Mouse (Mus musculus): Measurements from ENCODE around the gene Eif4h.

Gene Eif4h

DNA sequence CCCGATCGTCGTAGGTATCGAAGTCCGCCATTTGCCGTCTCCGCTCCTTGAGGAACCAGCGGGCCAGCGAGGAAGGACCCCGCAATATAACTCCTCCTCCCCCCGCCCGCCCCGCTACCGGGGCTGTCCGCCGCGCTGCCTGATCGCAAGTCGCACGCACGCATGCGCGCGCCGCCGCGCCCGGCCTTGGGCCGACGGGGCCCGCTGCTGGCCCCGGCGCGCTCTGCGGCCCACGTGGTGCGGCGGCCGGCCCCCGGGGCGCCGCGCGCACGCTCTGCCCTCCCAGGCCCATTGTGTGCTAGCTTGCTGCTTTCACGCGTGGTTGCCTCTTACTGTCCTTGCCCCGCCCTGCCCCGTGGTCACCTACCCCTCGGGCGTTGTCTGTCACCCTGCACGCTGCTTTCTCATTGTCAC lies at the start of gene Eif4h:
Gene Eif4h, minus strand, starts transcription at position 222 of the 414 bp plus-strand sequence.
- in situ Hi-C loops (cut with MboI; ENCODE audit: low sequenced_read_pairs): no loop called here

- in situ Hi-C loops (cut with MboI; ENCODE audit: low sequenced_read_pairs): no loop called here
Measured at GRCm38 (mm10) chr5:134688718-134689284, 49.5 kb upstream of the Eif4h start.

GRCm38 (mm10) chr5:134688086-134688717 lies 48.9 kb upstream of the Eif4h start, which contains the start of gene Limk1:
Gene Limk1 (minus strand): TSS chr5:134688598.
- in situ Hi-C loops (cut with MboI; ENCODE audit: low sequenced_read_pairs): no loop called here

- in situ Hi-C loops (cut with MboI; ENCODE audit: low sequenced_read_pairs): no loop called here
Measured at GRCm38 (mm10) chr5:134687187-134687586, 47.9 kb upstream of the Eif4h start.

DNA sequence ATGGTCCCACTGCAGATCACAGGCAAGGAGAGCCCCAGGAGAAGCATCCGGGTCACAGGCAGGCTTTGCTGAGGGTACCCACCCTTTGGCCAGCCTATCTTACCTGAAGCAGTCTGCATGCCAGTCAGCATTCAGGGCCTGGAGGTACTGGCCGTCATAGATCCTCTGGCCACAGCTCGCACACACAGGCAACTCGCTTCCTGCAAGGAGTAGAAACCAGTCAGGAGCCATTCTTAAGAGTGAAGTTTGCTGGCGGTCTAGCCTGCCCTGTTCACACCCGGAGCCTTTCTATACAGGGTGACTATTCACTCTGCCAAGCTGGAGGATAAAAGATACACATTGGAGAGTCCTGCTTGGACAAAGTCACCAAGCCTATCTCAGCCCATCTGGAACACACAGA lies 47.3 kb upstream of the Eif4h start:
- in situ Hi-C loops (cut with MboI; ENCODE audit: low sequenced_read_pairs): no loop called here

- in situ Hi-C loops (cut with MboI; ENCODE audit: low sequenced_read_pairs): no loop called here
Measured at GRCm38 (mm10) chr5:134684398-134684797, 45.1 kb upstream of the Eif4h start.

- in situ Hi-C loops (cut with MboI; ENCODE audit: low sequenced_read_pairs): no loop called here
Measured at GRCm38 (mm10) chr5:134683813-134684212, 44.5 kb upstream of the Eif4h start.

GRCm38 (mm10) chr5:134680238-134680637 lies 40.9 kb upstream of the Eif4h start:
- in situ Hi-C loops (cut with MboI; ENCODE audit: low sequenced_read_pairs): no loop called here

GRCm38 (mm10) chr5:134678827-134679546 lies 39.7 kb upstream of the Eif4h start:
- in situ Hi-C loops (cut with MboI; ENCODE audit: low sequenced_read_pairs): no loop called here

GRCm38 (mm10) chr5:134678031-134678430 lies 38.7 kb upstream of the Eif4h start:
- in situ Hi-C loops (cut with MboI; ENCODE audit: low sequenced_read_pairs): no loop called here

- in situ Hi-C loops (cut with MboI; ENCODE audit: low sequenced_read_pairs): no loop called here
Measured at GRCm38 (mm10) chr5:134677491-134677890, 38.2 kb upstream of the Eif4h start.

DNA sequence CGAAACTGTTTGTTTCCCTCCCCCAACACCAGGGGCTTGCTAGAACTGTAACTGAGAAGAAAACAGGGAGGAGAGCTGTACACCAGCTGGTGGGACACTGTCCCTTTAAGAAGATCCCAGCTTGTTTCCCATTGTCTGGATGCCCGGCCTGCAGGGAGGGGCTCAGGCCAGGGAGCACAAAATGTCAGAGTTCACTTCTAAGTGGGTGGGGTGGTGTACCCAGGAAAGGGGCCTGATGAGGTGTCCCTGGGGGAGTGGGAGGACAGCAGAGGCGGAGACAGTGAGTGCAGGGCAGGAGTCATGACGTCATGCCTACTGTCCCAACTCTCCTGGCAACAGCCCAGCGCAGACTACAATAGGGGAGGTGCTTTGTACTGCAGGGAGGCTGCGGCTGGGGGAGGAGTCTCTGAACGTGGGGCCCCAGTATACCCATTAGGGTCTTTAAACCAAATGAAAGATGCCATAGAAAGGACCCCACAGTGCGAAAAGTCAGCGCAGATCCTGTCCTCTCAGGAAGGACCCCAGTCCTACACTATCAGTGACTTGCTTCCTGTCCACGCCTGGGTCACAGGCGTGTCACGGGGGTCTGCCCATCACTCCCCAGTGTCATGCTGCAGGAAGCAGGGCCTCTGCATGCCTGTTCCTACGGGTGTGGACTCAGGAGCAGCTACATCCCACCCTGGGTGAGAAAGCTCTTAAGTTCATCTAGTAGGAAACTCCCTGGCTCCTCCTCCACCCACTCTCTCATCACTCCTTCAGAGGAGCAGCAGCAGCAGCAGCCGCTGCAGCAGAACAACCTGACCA lies 36.9 kb upstream of the Eif4h start:
- in situ Hi-C loops (cut with MboI; ENCODE audit: low sequenced_read_pairs): no loop called here

DNA sequence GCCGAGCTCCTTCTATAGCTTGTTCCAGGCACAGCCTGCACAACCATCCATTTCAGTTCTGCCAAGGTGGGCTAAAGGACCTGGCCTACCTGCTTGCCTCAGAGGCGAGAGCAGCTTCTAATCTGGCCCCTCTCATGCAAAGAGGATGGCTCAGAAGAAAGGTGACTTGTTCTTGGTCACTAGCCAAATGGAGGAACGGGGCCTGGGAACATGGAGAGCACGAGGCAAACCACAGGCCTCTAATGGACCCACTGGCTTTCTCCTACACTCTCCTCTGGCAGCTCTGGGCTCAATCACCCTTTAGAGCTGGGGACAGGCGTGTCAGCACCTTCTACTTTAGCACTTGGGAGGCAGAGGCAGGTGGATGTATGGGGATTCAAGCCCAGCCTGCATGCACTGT lies 35.7 kb upstream of the Eif4h start:
- in situ Hi-C loops (cut with MboI; ENCODE audit: low sequenced_read_pairs): no loop called here

- in situ Hi-C loops (cut with MboI; ENCODE audit: low sequenced_read_pairs): no loop called here
Measured at GRCm38 (mm10) chr5:134672611-134673010, 33.3 kb upstream of the Eif4h start.

DNA sequence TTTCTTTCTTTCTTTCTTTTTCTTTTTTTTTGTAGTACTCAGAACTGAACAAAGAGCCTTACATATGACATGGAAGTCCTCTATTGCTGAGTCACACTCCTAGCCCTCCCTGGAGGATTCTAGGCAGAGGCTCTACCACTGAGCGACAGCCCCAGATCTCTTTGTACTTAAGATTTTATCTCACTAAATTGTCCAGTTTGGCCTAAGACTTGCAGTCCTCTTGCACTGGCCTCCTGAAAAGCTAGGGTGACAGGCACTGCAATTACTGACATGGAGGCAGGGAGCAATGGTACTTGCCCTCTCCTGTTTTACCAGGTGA lies 32.9 kb upstream of the Eif4h start:
- in situ Hi-C loops (cut with MboI; ENCODE audit: low sequenced_read_pairs): no loop called here

DNA sequence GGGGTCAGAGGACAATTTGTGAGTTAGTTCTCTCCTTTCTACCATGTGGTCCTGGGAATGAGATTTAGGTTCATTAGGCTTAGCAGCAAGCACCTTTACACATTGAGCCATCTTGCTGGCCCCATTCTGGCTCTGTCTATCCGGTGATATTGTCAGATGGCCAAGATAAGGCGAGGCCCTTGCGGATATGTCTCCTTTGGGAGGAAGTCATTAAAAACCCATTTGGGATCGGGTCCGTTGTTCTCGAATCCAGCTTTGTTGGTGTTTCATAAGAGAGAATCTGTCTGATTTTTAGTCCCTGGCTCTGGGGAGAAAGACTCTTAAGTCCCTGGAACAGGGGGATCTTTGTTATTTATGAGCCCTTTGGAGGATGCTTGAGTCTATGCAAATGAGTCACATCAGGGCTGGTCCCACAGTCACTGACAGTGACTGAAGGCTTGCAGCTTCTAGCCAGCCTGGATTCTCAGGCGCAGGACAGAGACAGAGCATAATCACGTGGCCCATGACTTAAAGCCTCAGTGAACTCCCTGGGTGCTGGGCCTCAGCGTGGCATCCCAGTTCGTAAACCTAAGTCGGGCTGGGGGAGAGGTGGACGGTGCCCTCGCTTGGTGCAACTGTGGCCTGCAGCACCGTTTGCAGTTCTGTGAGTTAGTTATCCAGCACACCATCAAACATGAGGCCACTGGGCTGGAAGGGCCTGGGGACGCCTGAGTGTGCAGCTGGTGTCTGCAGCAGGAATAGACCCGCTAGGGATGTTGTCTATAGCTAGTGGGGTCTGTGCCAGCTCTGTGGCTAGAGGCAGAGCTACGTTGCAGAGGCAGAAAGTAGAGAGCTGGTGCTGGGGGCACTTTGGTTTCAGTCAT lies 32.3 kb upstream of the Eif4h start:
- in situ Hi-C loops (cut with MboI; ENCODE audit: low sequenced_read_pairs): no loop called here

- in situ Hi-C loops (cut with MboI; ENCODE audit: low sequenced_read_pairs): no loop called here
Measured at GRCm38 (mm10) chr5:134669001-134669708, 29.9 kb upstream of the Eif4h start.

DNA sequence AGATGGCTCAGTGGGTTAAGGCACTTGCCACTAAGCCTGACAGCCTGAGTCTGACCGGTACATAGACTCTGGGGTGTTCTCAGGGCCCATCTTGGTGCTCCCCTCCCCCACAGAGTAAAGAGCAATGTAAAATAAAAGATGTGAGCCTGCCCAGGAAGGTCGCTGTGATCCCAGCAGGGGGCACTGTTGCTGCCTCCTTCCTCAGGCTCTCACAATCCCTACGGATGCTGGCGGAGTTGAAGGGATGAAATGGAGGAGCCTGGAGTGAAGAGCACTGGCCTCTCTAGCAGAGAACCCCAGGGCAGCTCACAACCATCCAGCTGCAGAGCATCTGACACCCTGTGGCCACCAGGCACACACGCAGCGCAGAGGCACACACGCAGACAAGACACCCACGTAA lies 29.2 kb upstream of the Eif4h start:
- in situ Hi-C loops (cut with MboI; ENCODE audit: low sequenced_read_pairs): no loop called here

DNA sequence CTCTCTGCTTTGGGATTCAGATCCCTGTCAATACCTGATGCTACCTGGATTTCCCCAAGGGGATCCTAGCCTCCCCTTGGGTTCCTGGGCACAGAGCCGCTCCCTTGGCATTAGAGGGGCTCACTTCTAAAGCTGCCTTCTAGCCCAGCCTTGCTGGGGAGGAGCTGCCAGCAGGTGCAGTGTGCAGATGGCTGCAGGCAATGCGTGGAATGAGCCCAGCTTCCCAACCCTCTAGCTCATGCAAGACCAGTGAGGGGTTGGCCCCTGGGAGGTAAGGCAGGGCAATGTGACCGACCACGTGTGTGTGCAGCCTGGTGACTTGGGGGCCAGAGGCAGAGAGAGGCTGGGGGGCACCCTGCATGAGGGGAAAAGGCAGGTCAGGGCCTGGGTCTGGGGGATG lies 17.4 kb upstream of the Eif4h start:
- in situ Hi-C loops (cut with MboI; ENCODE audit: low sequenced_read_pairs): no loop called here

DNA sequence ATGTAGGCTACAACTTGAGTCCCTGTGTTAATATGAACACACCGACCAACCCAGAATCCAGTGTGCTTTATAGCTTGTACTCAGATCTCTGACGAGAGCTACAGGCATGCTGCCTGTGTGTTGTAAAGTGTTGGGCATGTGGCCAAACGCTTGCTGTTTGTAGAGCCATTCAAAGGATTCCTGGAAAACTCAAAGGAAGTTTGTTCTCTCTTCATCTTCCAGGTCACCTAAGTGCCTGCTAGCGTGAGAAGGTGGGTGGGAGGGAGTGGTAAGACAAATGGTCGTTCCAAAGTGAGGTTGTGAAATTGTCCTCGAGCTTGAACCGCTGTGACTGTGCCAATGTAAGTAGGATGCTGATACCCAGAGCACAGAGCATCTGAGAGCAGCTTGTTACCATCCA lies 12.7 kb upstream of the Eif4h start:
- in situ Hi-C loops (cut with MboI; ENCODE audit: low sequenced_read_pairs): no loop called here

All from CH12F3 (cell line).